Mouse (Mus musculus): ENCODE measurements around the gene Aurkaip1. TPM values are rescaled to one million over a fixed set of nuclear protein-coding genes. Genes with fewer than 3 reads are reported as not detected.

The Aurkaip1 gene
- polyA plus RNA-seq, 1 experiment = 159 TPM

DNA sequence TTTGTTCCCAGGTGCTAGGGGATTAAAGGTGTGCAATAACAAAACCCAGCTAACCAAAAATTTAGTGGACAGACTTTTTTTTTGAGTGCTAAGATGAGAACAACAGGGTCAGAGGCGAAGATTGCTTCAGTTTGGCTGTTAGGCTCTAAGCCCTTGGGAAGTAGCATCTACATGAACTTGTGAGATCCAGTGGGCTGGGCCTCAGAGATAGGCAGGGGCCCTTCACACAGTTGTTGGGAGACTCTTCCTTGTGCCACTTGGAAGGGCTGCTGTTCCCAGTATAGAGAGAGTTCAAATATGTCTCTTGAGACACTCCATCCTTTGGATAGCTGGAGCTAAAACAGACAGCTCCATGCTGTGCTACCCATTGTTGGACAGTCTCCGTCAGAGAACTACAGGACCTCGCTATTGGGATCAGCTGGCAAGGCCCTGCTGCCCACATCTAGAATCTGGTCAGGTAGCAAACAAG lies 41.0 kb upstream of the Aurkaip1 start, which contains the start of gene Ankrd65:
TSS of gene Ankrd65 (plus strand) at position 419 of the 469 bp plus-strand sequence.
- Histone ChIP-seq H3K36me3 (ENCODE audit: control insufficient read depth, insufficient read depth, low read length) (no peaks in the 10 kb centered on the region), H3K4me3 (ENCODE audit: low read depth, low read length) (no peak within 1 kb of the TSS), H3K4me1 (ENCODE audit: control insufficient read depth, insufficient read depth, insufficient read length, low read length) (no peaks in the 10 kb centered on the region), H3K27me3 (ENCODE audit: control insufficient read depth, insufficient read depth, low read length) (no peaks in the 10 kb centered on the region), H3K27ac (ENCODE audit: insufficient read depth, low read depth, low read length) (no peak within 1 kb of the TSS)
- no peak for TF ChIP-seq CTCF (IDR thresholded peaks at IDR 0.05; ENCODE audit: extremely low read depth, insufficient read length, insufficient replicate concordance, low read depth, low read length)
- no peak for TF ChIP-seq POLR2A (IDR thresholded peaks at IDR 0.05; ENCODE audit: low read depth, low read length)
- 90% methylated on average over 3 of the region's 3 CpGs for WGBS

GRCm38 (mm10) chr4:155790650-155791161 lies 40.4 kb upstream of the Aurkaip1 start:
- no peaks in the 10 kb centered on the region for H3K27me3 ChIP-seq (ENCODE audit: control insufficient read depth, insufficient read depth, low read length)
- H3K27ac ChIP-seq (ENCODE audit: insufficient read depth, low read depth, low read length) = no peak overlapping the region
- WGBS = 42% methylated on average over 3 of the region's 3 CpGs
- TF ChIP-seq POLR2A (IDR thresholded peaks at IDR 0.05; ENCODE audit: low read depth, low read length) (no peak), CTCF (IDR thresholded peaks at IDR 0.05; ENCODE audit: extremely low read depth, insufficient read length, insufficient replicate concordance, low read depth, low read length) (no peak)
- no peaks in the 10 kb centered on the region for H3K36me3 ChIP-seq (ENCODE audit: control insufficient read depth, insufficient read depth, low read length)
- H3K4me1 ChIP-seq (ENCODE audit: control insufficient read depth, insufficient read depth, insufficient read length, low read length) = no peaks in the 10 kb centered on the region
- H3K4me3 ChIP-seq (ENCODE audit: low read depth, low read length) = no peak overlapping the region

- WGBS = 86% methylated on average over 24 of the region's 24 CpGs
- no peaks in the 10 kb centered on the region for H3K4me1 ChIP-seq (ENCODE audit: control insufficient read depth, insufficient read depth, insufficient read length, low read length)
- TF ChIP-seq CTCF (IDR thresholded peaks at IDR 0.05; ENCODE audit: extremely low read depth, insufficient read length, insufficient replicate concordance, low read depth, low read length) (no peak), POLR2A (IDR thresholded peaks at IDR 0.05; ENCODE audit: low read depth, low read length) (no peak)
- no peak overlapping the region for H3K4me3 ChIP-seq (ENCODE audit: low read depth, low read length)
- H3K36me3 ChIP-seq (ENCODE audit: control insufficient read depth, insufficient read depth, low read length) = no peaks in the 10 kb centered on the region
- no peaks in the 10 kb centered on the region for H3K27me3 ChIP-seq (ENCODE audit: control insufficient read depth, insufficient read depth, low read length)
- no peak overlapping the region for H3K27ac ChIP-seq (ENCODE audit: insufficient read depth, low read depth, low read length)
Measured at GRCm38 (mm10) chr4:155791240-155791933, 39.7 kb upstream of the Aurkaip1 start.

DNA sequence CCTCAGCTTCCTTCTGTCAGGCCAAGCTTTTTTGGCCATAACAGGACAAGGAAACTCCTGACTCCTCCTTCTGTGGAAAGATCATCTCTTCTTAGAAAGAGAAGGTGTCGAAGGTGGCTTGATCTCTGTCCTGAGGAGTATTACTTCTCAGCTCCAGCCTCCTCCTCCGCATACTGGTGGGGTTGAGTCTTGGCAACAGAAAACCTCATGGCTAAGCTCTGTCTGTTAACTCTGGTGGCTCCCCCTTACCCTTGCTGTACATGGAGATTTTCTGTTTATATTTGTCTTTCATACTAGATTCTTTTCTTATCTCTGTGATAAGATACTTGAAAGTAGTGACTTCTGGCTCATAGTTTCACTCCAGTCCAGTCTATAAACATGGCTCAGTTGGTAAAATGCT lies 37.3 kb upstream of the Aurkaip1 start:
- H3K27me3 ChIP-seq (ENCODE audit: control insufficient read depth, insufficient read depth, low read length) = no peaks in the 10 kb centered on the region
- H3K4me3 ChIP-seq (ENCODE audit: low read depth, low read length) = no peak overlapping the region
- no peaks in the 10 kb centered on the region for H3K36me3 ChIP-seq (ENCODE audit: control insufficient read depth, insufficient read depth, low read length)
- no peak for TF ChIP-seq POLR2A (IDR thresholded peaks at IDR 0.05; ENCODE audit: low read depth, low read length)
- no peak for TF ChIP-seq CTCF (IDR thresholded peaks at IDR 0.05; ENCODE audit: extremely low read depth, insufficient read length, insufficient replicate concordance, low read depth, low read length)
- 62% methylated on average over 2 of the region's 2 CpGs for WGBS
- H3K27ac ChIP-seq (ENCODE audit: insufficient read depth, low read depth, low read length) = no peak overlapping the region
- no peaks in the 10 kb centered on the region for H3K4me1 ChIP-seq (ENCODE audit: control insufficient read depth, insufficient read depth, insufficient read length, low read length)

- no peak overlapping the region for H3K27ac ChIP-seq (ENCODE audit: insufficient read depth, low read depth, low read length)
- TF ChIP-seq POLR2A (IDR thresholded peaks at IDR 0.05; ENCODE audit: low read depth, low read length) (no peak), CTCF (IDR thresholded peaks at IDR 0.05; ENCODE audit: extremely low read depth, insufficient read length, insufficient replicate concordance, low read depth, low read length) (no peak)
- H3K4me3 ChIP-seq (ENCODE audit: low read depth, low read length) = no peak overlapping the region
- WGBS = 91% methylated on average over 1 of the region's 1 CpGs
- H3K36me3 ChIP-seq (ENCODE audit: control insufficient read depth, insufficient read depth, low read length) = peaks cover 4% of the 10 kb centered on the region
- no peaks in the 10 kb centered on the region for H3K27me3 ChIP-seq (ENCODE audit: control insufficient read depth, insufficient read depth, low read length)
- H3K4me1 ChIP-seq (ENCODE audit: control insufficient read depth, insufficient read depth, insufficient read length, low read length) = peaks cover 3% of the 10 kb centered on the region; the same call in 1 of the 2 replicates
Measured at GRCm38 (mm10) chr4:155802075-155802474, 29.0 kb upstream of the Aurkaip1 start.

DNA sequence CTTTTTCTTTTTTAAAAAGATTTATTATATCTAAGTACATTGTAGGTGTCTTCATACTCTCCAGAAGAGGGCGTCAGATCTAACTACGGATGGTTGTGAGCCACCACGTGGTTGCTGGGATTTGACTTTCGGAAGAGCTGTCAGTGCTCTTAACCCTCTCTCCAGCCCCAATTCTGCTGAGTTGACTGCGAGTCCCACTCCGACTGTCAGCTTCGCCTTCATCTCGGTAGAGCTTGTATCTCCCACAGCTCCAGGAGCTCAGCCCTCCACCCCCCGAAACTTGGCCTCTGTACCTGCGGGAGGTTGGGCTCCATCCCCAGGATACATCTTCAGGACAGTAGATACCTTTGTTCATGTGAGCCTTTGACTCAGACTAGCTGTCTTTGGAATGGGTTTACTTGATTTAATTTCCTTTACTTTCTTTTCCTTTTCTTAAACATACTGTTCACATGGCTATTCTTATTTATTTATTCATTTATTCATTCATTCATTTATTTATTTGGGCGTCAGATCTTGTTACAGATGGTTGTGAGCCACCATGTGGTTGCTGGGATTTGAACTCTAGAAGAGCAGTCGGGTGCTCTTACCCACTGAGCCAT lies 28.2 kb upstream of the Aurkaip1 start, which contains the start of gene Mrpl20:
TSS of gene Mrpl20 (plus strand) at position 138 of the 599 bp plus-strand sequence.
- H3K4me1 ChIP-seq (ENCODE audit: control insufficient read depth, insufficient read depth, insufficient read length, low read length) = peaks cover 3% of the 10 kb centered on the region; the same call in 1 of the 2 replicates
- peak within 1 kb of the TSS; percentile 73 for H3K4me3 ChIP-seq (ENCODE audit: low read depth, low read length)
- H3K36me3 ChIP-seq (ENCODE audit: control insufficient read depth, insufficient read depth, low read length) = peaks cover 10% of the 10 kb centered on the region
- peak within 1 kb of the TSS; percentile 12; the same call in 1 of the 2 replicates for H3K27ac ChIP-seq (ENCODE audit: insufficient read depth, low read depth, low read length)
- H3K27me3 ChIP-seq (ENCODE audit: control insufficient read depth, insufficient read depth, low read length) = no peaks in the 10 kb centered on the region
- TF ChIP-seq POLR2A (IDR thresholded peaks at IDR 0.05; ENCODE audit: low read depth, low read length) (no peak), CTCF (IDR thresholded peaks at IDR 0.05; ENCODE audit: extremely low read depth, insufficient read length, insufficient replicate concordance, low read depth, low read length) (no peak)
- 8% methylated on average over 12 of the region's 12 CpGs for WGBS
